Mouse (Mus musculus) liver, adult 2 months (tissue): Measurements from ENCODE around the gene Mrpl37. TPM values are rescaled to one million over a fixed set of nuclear protein-coding genes. Genes with fewer than 3 reads are reported as not detected.

Source experiments
- DNase-seq: peaks from one replicate; pipeline ENCODE4 v3.0.0-alpha.2; 2011; ENCODE audit warnings: low read depth, low spot score; ENCODE audit errors: extremely low read depth
- H3K27ac ChIP-seq: fragments of 200-500 bp; replicated peaks from 2 replicates; pipeline ENCODE4 v1.5.1; 2012; ENCODE audit warnings: low read depth, mild to moderate bottlenecking, control low read depth, inconsistent platforms, low read length; ENCODE audit not compliant: insufficient read depth
- H3K27me3 ChIP-seq: fragments of 200-500 bp; 2 replicates; pipeline ENCODE4 v1.6.1; 2012; ENCODE audit warnings: mild to moderate bottlenecking, moderate library complexity, low read length, inconsistent platforms; ENCODE audit not compliant: control insufficient read depth, insufficient read depth
- H3K36me3 ChIP-seq: fragments of 200-500 bp; 2 replicates; pipeline ENCODE4 v1.6.1; 2012; ENCODE audit warnings: low read length, inconsistent platforms; ENCODE audit not compliant: control insufficient read depth, insufficient read depth
- H3K4me1 ChIP-seq: fragments of 200-500 bp; 2 replicates; pipeline ENCODE4 v1.6.1; 2011; ENCODE audit warnings: low read length; ENCODE audit not compliant: control insufficient read depth, insufficient read depth
- H3K4me3 ChIP-seq: fragments of 200-500 bp; 2 replicates; pipeline ENCODE4 v1.5.1; 2011; ENCODE audit warnings: low read depth, mild to moderate bottlenecking, control low read depth, low read length, moderate library complexity; ENCODE audit not compliant: insufficient read depth
- H3K79me2 ChIP-seq: fragments of 200-500 bp; 2 replicates; pipeline ENCODE4 v1.6.1; 2012; ENCODE audit warnings: inconsistent platforms, mild to moderate bottlenecking, low read length, moderate library complexity; ENCODE audit not compliant: control insufficient read depth, insufficient read depth
- H3K9ac ChIP-seq: fragments of 200-500 bp; 2 replicates; pipeline ENCODE4 v1.6.1; 2012; ENCODE audit warnings: low read depth, mild to moderate bottlenecking, control low read depth, inconsistent platforms, low read length
- CTCF ChIP-seq: fragments of 200-500 bp; IDR thresholded peaks from 2 replicates; pipeline ENCODE4 v1.5.1; 2011; ENCODE audit warnings: low read depth, low read length, control low read depth
- POLR2A ChIP-seq: fragments of 200-500 bp; IDR thresholded peaks from 2 replicates; pipeline ENCODE4 v1.6.1; 2011; ENCODE audit warnings: low read length, control low read depth; ENCODE audit not compliant: insufficient read depth; ENCODE audit errors: extremely low read depth
- WGBS: fragments of 180-500 bp; shearing (Covaris S2); methylation state at CpG from one replicate; pipeline ENCODE4 v1.1.7; 2018; 5-methylcytosine and 5-hydroxymethylcytosine counted together
- polyA plus RNA-seq: library from polyadenylated mRNA; depleted of rRNA; stranded (reverse); fragments of >200 nt; gene quantifications from 2 replicates; pipeline ENCODE4 v1.2.3, GENCODE M21; 2012
- total RNA-seq: library from RNA; depleted of rRNA; stranded (reverse); fragments of >200 nt; gene quantifications from 2 replicates; pipeline ENCODE4 v1.2.3, GENCODE M21; 2014

Gene Mrpl37
- total and polyA plus RNA-seq, 2 experiments = 16.7 to 51.9 TPM

GRCm38 (mm10) chr4:107052962-107053553 lies 13.6 kb downstream of the Mrpl37 start:
- peaks cover 5% of the 10 kb centered on the region; the same call in 1 of the 2 replicates for H3K36me3 ChIP-seq
- H3K4me1 ChIP-seq = no peaks in the 10 kb centered on the region
- no peaks in the 10 kb centered on the region for H3K27me3 ChIP-seq
- no peak for TF ChIP-seq CTCF
- no peak for TF ChIP-seq POLR2A
- no peaks in the 10 kb centered on the region for H3K79me2 ChIP-seq
- no peak overlapping the region for H3K9ac ChIP-seq
- 79% methylated on average over 5 of the region's 5 CpGs for WGBS
- H3K27ac ChIP-seq = no peak overlapping the region
- DNase-seq = no peak
- no peak overlapping the region for H3K4me3 ChIP-seq

- Histone ChIP-seq H3K4me1 (no peaks in the 10 kb centered on the region), H3K4me3 (no peak overlapping the region), H3K36me3 (peaks cover 4% of the 10 kb centered on the region; the same call in 1 of the 2 replicates), H3K79me2 (no peaks in the 10 kb centered on the region), H3K9ac (no peak overlapping the region), H3K27me3 (no peaks in the 10 kb centered on the region), H3K27ac (no peak overlapping the region)
- WGBS = 58% methylated on average over 4 of the region's 4 CpGs
- TF ChIP-seq POLR2A (no peak), CTCF (no peak)
- no peak for DNase-seq
These were observed 14.8 kb downstream of the Mrpl37 start for GRCm38 (mm10) chr4:107051889-107052288.

- H3K27ac ChIP-seq = no peak overlapping the region
- WGBS = 84% methylated on average over 11 of the region's 11 CpGs
- no peak for TF ChIP-seq POLR2A
- no peak for TF ChIP-seq CTCF
- H3K79me2 ChIP-seq = no peaks in the 10 kb centered on the region
- H3K27me3 ChIP-seq = no peaks in the 10 kb centered on the region
- H3K36me3 ChIP-seq = peaks cover 1% of the 10 kb centered on the region; the same call in 1 of the 2 replicates
- H3K9ac ChIP-seq = no peak overlapping the region
- H3K4me1 ChIP-seq = no peaks in the 10 kb centered on the region
- no peak overlapping the region for H3K4me3 ChIP-seq
- DNase-seq = no peak
These were observed 18.0 kb downstream of the Mrpl37 start for GRCm38 (mm10) chr4:107048568-107049162.

GRCm38 (mm10) chr4:107047806-107048205 lies 18.9 kb downstream of the Mrpl37 start:
- DNase-seq = no peak
- 88% methylated on average over 5 of the region's 5 CpGs for WGBS
- peaks cover 2% of the 10 kb centered on the region; the same call in 1 of the 2 replicates for H3K36me3 ChIP-seq
- no peaks in the 10 kb centered on the region for H3K4me1 ChIP-seq
- no peak overlapping the region for H3K9ac ChIP-seq
- TF ChIP-seq CTCF (no peak), POLR2A (no peak)
- no peak overlapping the region for H3K4me3 ChIP-seq
- no peaks in the 10 kb centered on the region for H3K79me2 ChIP-seq
- H3K27me3 ChIP-seq = no peaks in the 10 kb centered on the region
- no peak overlapping the region for H3K27ac ChIP-seq

GRCm38 (mm10) chr4:107045188-107045587 lies 21.5 kb downstream of the Mrpl37 start:
- Histone ChIP-seq H3K79me2 (no peaks in the 10 kb centered on the region), H3K27me3 (no peaks in the 10 kb centered on the region), H3K36me3 (peaks cover 2% of the 10 kb centered on the region; the same call in 1 of the 2 replicates), H3K9ac (no peak overlapping the region), H3K27ac (no peak overlapping the region), H3K4me1 (no peaks in the 10 kb centered on the region), H3K4me3 (no peak overlapping the region)
- WGBS = 95% methylated on average over 13 of the region's 13 CpGs
- no peak for DNase-seq
- no peak for TF ChIP-seq CTCF
- TF ChIP-seq POLR2A = no peak

GRCm38 (mm10) chr4:107042304-107042703 lies 24.4 kb downstream of the Mrpl37 start:
- peaks cover 4% of the 10 kb centered on the region; the same call in 1 of the 2 replicates for H3K36me3 ChIP-seq
- WGBS = 86% methylated on average over 6 of the region's 6 CpGs
- DNase-seq = no peak
- H3K27me3 ChIP-seq = no peaks in the 10 kb centered on the region
- no peak overlapping the region for H3K27ac ChIP-seq
- no peaks in the 10 kb centered on the region for H3K79me2 ChIP-seq
- no peaks in the 10 kb centered on the region for H3K4me1 ChIP-seq
- H3K9ac ChIP-seq = no peak overlapping the region
- TF ChIP-seq POLR2A = no peak
- TF ChIP-seq CTCF = no peak
- no peak overlapping the region for H3K4me3 ChIP-seq
